Comparison of ENCODE assay signal across 24 mouse cellular contexts in genomic region chr7:64266587-64266986, GRCm38 (mm10). TPM values are rescaled to one million over a fixed set of nuclear protein-coding genes. Genes with fewer than 3 reads are reported as not detected.
DNase-seq lines count a peak whose midpoint lies in the region; ATAC-seq and TF ChIP-seq lines count a peak whose summit lies in the region.
"Had no signal": no experiment of that assay in that cellular context is flagged by ENCODE, and none has a peak within 500 bp of the region (broad histone marks: within the 10 kb centered on the region; RNA-seq: fewer than 3 reads in every experiment).

No protein-coding gene starts in this region.

- H3K9ac ChIP-seq in kidney, embryonic 16.5 days (replicated peaks; ENCODE audit: low read length): no peak overlapping the region
- H3K9ac ChIP-seq in intestine, embryonic 16.5 days (ENCODE audit: low read depth, low read length): no peak overlapping the region
- H3K9ac ChIP-seq in stomach, embryonic 15.5 days: no peak overlapping the region
- H3K9ac ChIP-seq in hindbrain, postnatal 0 days (replicated peaks; ENCODE audit: low read length): no peak overlapping the region
- H3K9ac ChIP-seq: embryonic facial prominence, embryonic 13.5 days; forebrain, embryonic 13.5 days; heart, embryonic 13.5 days; hindbrain, embryonic 12.5 days; hindbrain, embryonic 15.5 days had no signal

- H3K36me3 ChIP-seq in kidney, embryonic 16.5 days (ENCODE audit: insufficient read depth, low read length): no peaks in the 10 kb centered on the region
- no peaks in the 10 kb centered on the region for H3K36me3 ChIP-seq in intestine, embryonic 16.5 days (ENCODE audit: control insufficient read depth, insufficient read depth, low read length)
- no peaks in the 10 kb centered on the region for H3K36me3 ChIP-seq in stomach, embryonic 15.5 days
- H3K36me3 ChIP-seq in hindbrain, postnatal 0 days (ENCODE audit: insufficient read depth, low read length): no peaks in the 10 kb centered on the region
- H3K36me3 ChIP-seq: embryonic facial prominence, embryonic 13.5 days; forebrain, embryonic 10.5 days; heart, embryonic 10.5 days; heart, embryonic 13.5 days; hindbrain, embryonic 12.5 days; hindbrain, embryonic 15.5 days had no signal

- 0 out of 2 replicates have a peak, but pooled peaks have one; percentile 39 for ATAC-seq in kidney, embryonic 16.5 days (ENCODE audit: low FRiP score, low TSS enrichment)
- ATAC-seq in intestine, embryonic 16.5 days: peak; percentile 53; the same call in 1 of the 2 replicates
- peak; percentile 63; the same call in 1 of the 2 replicates for ATAC-seq in stomach, embryonic 15.5 days (ENCODE audit: insufficient read depth, low FRiP score, low read depth)
- no peak for ATAC-seq in hindbrain, postnatal 0 days
- ATAC-seq: CD4-positive, CD25-positive, alpha-beta regulatory T cell, adult 4 months; forebrain, embryonic 13.5 days; forebrain, embryonic 16.5 days had no signal

- no peak overlapping the region for H3K4me3 ChIP-seq in kidney, embryonic 16.5 days (ENCODE audit: low read length)
- no peak overlapping the region for H3K4me3 ChIP-seq in intestine, embryonic 16.5 days (ENCODE audit: low read length)
- no peak overlapping the region for H3K4me3 ChIP-seq in stomach, embryonic 15.5 days (replicated peaks)
- H3K4me3 ChIP-seq in hindbrain, postnatal 0 days (ENCODE audit: low read length): no peak overlapping the region
- H3K4me3 ChIP-seq: embryonic facial prominence, embryonic 13.5 days; forebrain, embryonic 10.5 days; forebrain, embryonic 13.5 days; heart, adult 2 months; heart, embryonic 10.5 days; heart, embryonic 13.5 days; hindbrain, embryonic 12.5 days; hindbrain, embryonic 15.5 days had no signal

- H3K4me2 ChIP-seq in kidney, embryonic 16.5 days (replicated peaks; ENCODE audit: low read depth, low read length): no peak overlapping the region
- no peak overlapping the region for H3K4me2 ChIP-seq in intestine, embryonic 16.5 days (ENCODE audit: low read depth, low read length)
- no peak overlapping the region for H3K4me2 ChIP-seq in stomach, embryonic 15.5 days
- no peak overlapping the region for H3K4me2 ChIP-seq in hindbrain, postnatal 0 days (ENCODE audit: low read depth, low read length)
- H3K4me2 ChIP-seq: embryonic facial prominence, embryonic 13.5 days; forebrain, embryonic 13.5 days; heart, embryonic 13.5 days; hindbrain, embryonic 12.5 days; hindbrain, embryonic 15.5 days had no signal

- no peak overlapping the region for H3K27ac ChIP-seq in kidney, embryonic 16.5 days (ENCODE audit: low read length)
- H3K27ac ChIP-seq in intestine, embryonic 16.5 days (ENCODE audit: low read length): no peak overlapping the region
- no peak overlapping the region for H3K27ac ChIP-seq in stomach, embryonic 15.5 days
- H3K27ac ChIP-seq in hindbrain, postnatal 0 days: no peak overlapping the region
- H3K27ac ChIP-seq: embryonic facial prominence, embryonic 13.5 days; forebrain, embryonic 10.5 days; forebrain, embryonic 13.5 days; heart, adult 2 months; heart, embryonic 10.5 days; heart, embryonic 13.5 days; hindbrain, embryonic 12.5 days; hindbrain, embryonic 15.5 days had no signal

- no peak for TF ChIP-seq CTCF in hindbrain, postnatal 0 days (IDR thresholded peaks at IDR 0.05; ENCODE audit: low read depth)

- DNase-seq in kidney, postnatal 10 days: no peak
- DNase-seq in hindbrain, postnatal 0 days (ENCODE audit: low spot score): no peak
- no peak for DNase-seq in gastrocnemius, postnatal 36 days
- DNase-seq: adrenal gland, adult 2 months; adrenal gland, postnatal 14 days; cerebellum, adult 11 months; cerebellum, adult 2 months; cerebellum, adult 9-11 months; cerebellum, postnatal 25 days; gastrocnemius, postnatal 14 days; heart, adult 2 months; heart, postnatal 14 days had no signal

- H3K4me1 ChIP-seq in kidney, embryonic 16.5 days (ENCODE audit: insufficient read depth, low read length): no peaks in the 10 kb centered on the region
- H3K4me1 ChIP-seq in intestine, embryonic 16.5 days (ENCODE audit: control insufficient read depth, insufficient read depth, low read length): no peaks in the 10 kb centered on the region
- H3K4me1 ChIP-seq in stomach, embryonic 15.5 days: no peaks in the 10 kb centered on the region
- H3K4me1 ChIP-seq in hindbrain, postnatal 0 days (ENCODE audit: insufficient read depth, low read length): no peaks in the 10 kb centered on the region
- H3K4me1 ChIP-seq: heart, embryonic 13.5 days; hindbrain, embryonic 12.5 days had no signal

- no peaks in the 10 kb centered on the region for H3K9me3 ChIP-seq in kidney, embryonic 16.5 days (ENCODE audit: low read length)
- H3K9me3 ChIP-seq in intestine, embryonic 16.5 days (ENCODE audit: control insufficient read depth, low read length): no peaks in the 10 kb centered on the region
- no peaks in the 10 kb centered on the region for H3K9me3 ChIP-seq in stomach, embryonic 15.5 days
- H3K9me3 ChIP-seq in hindbrain, postnatal 0 days (ENCODE audit: low read length): no peaks in the 10 kb centered on the region
- H3K9me3 ChIP-seq: forebrain, embryonic 13.5 days; heart, embryonic 13.5 days; hindbrain, embryonic 15.5 days had no signal

- peaks cover 5% of the 10 kb centered on the region; the same call in 1 of the 2 replicates for H3K27me3 ChIP-seq in kidney, embryonic 16.5 days (ENCODE audit: insufficient read depth, low read length)
- H3K27me3 ChIP-seq in intestine, embryonic 16.5 days (replicated peaks; ENCODE audit: control insufficient read depth, insufficient read depth, low read length): peaks cover 9% of the 10 kb centered on the region
- peaks cover 8% of the 10 kb centered on the region; the same call in 1 of the 2 replicates for H3K27me3 ChIP-seq in stomach, embryonic 15.5 days (replicated peaks)
- H3K27me3 ChIP-seq in hindbrain, postnatal 0 days (ENCODE audit: insufficient read depth, low read length): no peaks in the 10 kb centered on the region
- H3K27me3 ChIP-seq: hindbrain, embryonic 15.5 days had no signal

- intact Hi-C loops in gastrocnemius, postnatal 36 days (cut with DNase I): no loop called here

- WGBS in kidney, embryonic 16.5 days: 90% methylated on average over 4 of the region's 4 CpGs
- WGBS in intestine, embryonic 16.5 days: 85% methylated on average over 4 of the region's 4 CpGs
- 88% methylated on average over 4 of the region's 4 CpGs for WGBS in stomach, embryonic 15.5 days
- WGBS in hindbrain, postnatal 0 days: 95% methylated on average over 4 of the region's 4 CpGs

RNA-seq across cellular contexts. Expression of gene Mtmr10, which starts 20.9 kb away (rescaled TPM):
- 10.0 and 10.2 TPM in 2 replicates for polyA plus RNA-seq in kidney, embryonic 16.5 days (2015; fragmentation: Nextera tagmentation; extraction: Ambion mirVana)
- polyA plus RNA-seq in intestine, embryonic 16.5 days (2015; fragmentation: Nextera tagmentation; extraction: Ambion mirVana): 5.8 and 6.4 TPM in 2 replicates
- 9.5 and 10.4 TPM in 2 replicates for polyA plus RNA-seq in stomach, embryonic 15.5 days (2015; fragmentation: Nextera tagmentation; extraction: Ambion mirVana)
- total RNA-seq in hindbrain, postnatal 0 days (2014; rRNA removed): 11.7 and 14.5 TPM in 2 replicates
- polyA plus RNA-seq in hindbrain, postnatal 0 days (2015; fragmentation: Nextera tagmentation; extraction: Ambion mirVana): 9.5 and 10.5 TPM in 2 replicates
- 10 to 100 TPM; 14.3 to 18.9 TPM for total RNA-seq in gastrocnemius, postnatal 36 days (2021)
